Comparison of ENCODE assay signal across 21 mouse cellular contexts in the genomic region with DNA sequence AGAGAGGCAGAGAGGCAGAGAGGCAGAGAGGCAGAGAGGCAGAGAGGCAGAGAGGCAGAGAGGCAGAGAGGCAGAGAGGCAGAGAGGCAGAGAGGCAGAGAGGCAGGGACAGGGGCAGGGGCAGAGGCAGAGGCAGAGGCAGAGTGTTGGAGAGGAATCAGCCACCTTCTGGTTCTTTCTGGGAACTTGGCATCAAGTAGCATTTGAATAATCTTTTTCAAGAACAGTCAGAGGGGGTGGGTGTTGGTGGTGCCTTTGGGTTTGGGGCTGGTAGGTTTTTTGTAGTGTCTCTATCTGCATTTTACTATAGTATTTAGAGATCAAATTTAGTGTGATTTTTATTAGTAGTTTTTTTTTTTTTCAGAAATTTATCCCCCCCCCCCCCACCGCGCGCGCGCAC.
"Had no signal": no experiment of that assay in that cellular context is flagged by ENCODE, and none has a peak within 500 bp of the region (broad histone marks: within the 10 kb centered on the region; RNA-seq: fewer than 3 reads in every experiment).

No protein-coding gene starts in this region.

- ATAC-seq: forebrain, embryonic 13.5 days; forebrain, embryonic 14.5 days; forebrain, embryonic 15.5 days; forebrain, embryonic 16.5 days; forebrain, postnatal 0 days had no signal

- DNase-seq: cerebellum, adult 8-10 months; cerebellum, adult 9-10 months; cerebellum, adult 9-11 months; cerebellum, postnatal 10 days; cerebellum, postnatal 14 days; cerebellum, postnatal 25 days; cerebellum, postnatal 36 days; embryo, embryonic 11 days; forebrain, postnatal 0 days; gastrocnemius, adult 2 months; gastrocnemius, postnatal 10 days; gastrocnemius, postnatal 14 days; gastrocnemius, postnatal 25 days; gastrocnemius, postnatal 36 days; heart, adult 11 months; heart, adult 18-20 months; heart, adult 2 months had no signal
